Mouse (Mus musculus) lung, embryonic 16.5 days (tissue): ENCODE measurements around the gene Slc2a3. TPM values are rescaled to one million over a fixed set of nuclear protein-coding genes. Genes with fewer than 3 reads are reported as not detected.

Source experiments
- ATAC-seq: fragments of 200-750 bp; cut with Nextera tagmentation; 2 replicates; pipeline ENCODE4 v1.8.0; 2017; ENCODE audit warnings: low read depth, mild to moderate bottlenecking, moderate library complexity
- H3K27ac ChIP-seq: fragments of 300-500 bp; sonication (generic); 2 replicates; pipeline ENCODE4 v1.5.1; 2014; ENCODE audit warnings: mild to moderate bottlenecking, control low read depth, low read length
- H3K27me3 ChIP-seq: fragments of 300-500 bp; sonication (generic); 2 replicates; pipeline ENCODE4 v1.6.1; 2014; ENCODE audit warnings: low read depth, low read length, mixed read lengths; ENCODE audit not compliant: control insufficient read depth, insufficient read depth
- H3K36me3 ChIP-seq: fragments of 300-500 bp; sonication (generic); 2 replicates; pipeline ENCODE4 v1.6.1; 2014; ENCODE audit warnings: low read length; ENCODE audit not compliant: control insufficient read depth, insufficient read depth
- H3K4me1 ChIP-seq: fragments of 300-500 bp; sonication (generic); replicated peaks from 2 replicates; pipeline ENCODE4 v1.6.1; 2014; ENCODE audit warnings: low read length, mixed read lengths; ENCODE audit not compliant: control insufficient read depth, insufficient read depth
- H3K4me2 ChIP-seq: fragments of 300-500 bp; sonication (generic); 2 replicates; pipeline ENCODE4 v1.6.1; 2014; ENCODE audit warnings: low read depth, low read length, control low read depth
- H3K4me3 ChIP-seq: fragments of 300-500 bp; sonication (generic); 2 replicates; pipeline ENCODE4 v1.5.1; 2014; ENCODE audit warnings: mild to moderate bottlenecking, low read length, control low read depth
- H3K9ac ChIP-seq: fragments of 300-500 bp; sonication (generic); 2 replicates; pipeline ENCODE4 v1.6.1; 2014; ENCODE audit warnings: low read length, control low read depth
- H3K9me3 ChIP-seq: fragments of 300-500 bp; sonication (generic); 2 replicates; pipeline ENCODE4 v1.6.1; 2016; ENCODE audit warnings: low read length; ENCODE audit not compliant: control insufficient read depth
- WGBS: fragments of 180-500 bp; shearing (Covaris S2); extraction: QIAGEN DNeasy Blood & Tissue Kit; methylation state at CpG from one replicate; pipeline ENCODE4 v1.1.7; 2014; 5-methylcytosine and 5-hydroxymethylcytosine counted together
- polyA plus RNA-seq: library from polyadenylated mRNA; unstranded; fragments of >200 nt; fragmentation: Nextera tagmentation; extraction: Ambion mirVana; gene quantifications from 2 replicates; pipeline ENCODE4 v1.2.1, GENCODE M21; 2015

The Slc2a3 gene
- 6.9 and 7.5 TPM in 2 replicates for polyA plus RNA-seq

DNA sequence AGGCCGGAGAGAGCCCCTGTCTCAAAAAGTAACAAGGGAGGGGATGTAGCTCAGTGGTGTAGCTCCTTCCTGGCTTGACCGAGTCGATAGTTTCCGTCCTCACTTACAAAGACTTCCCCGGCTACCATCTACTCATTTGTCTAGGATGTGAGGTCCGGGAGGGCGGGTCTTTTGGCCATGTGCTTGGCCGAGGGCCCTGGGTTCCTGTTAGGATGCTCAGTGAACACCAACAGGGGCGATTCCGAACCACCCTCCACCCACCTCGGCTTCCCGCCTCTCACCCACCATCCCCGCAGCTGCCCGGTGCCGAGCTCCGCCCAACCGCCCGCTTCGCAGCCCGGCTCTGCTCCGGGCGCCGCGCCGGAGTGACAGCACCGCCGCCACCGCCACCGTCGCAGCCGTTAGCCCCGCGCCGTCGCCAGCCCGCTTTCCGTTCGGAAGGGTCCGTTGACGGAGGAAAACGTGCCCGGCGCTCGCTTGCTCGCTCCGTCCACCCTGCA is at the start of gene Slc2a3:
Gene Slc2a3, minus strand, starts transcription at position 340 of the 500 bp plus-strand sequence.
- H3K27ac ChIP-seq: peak within 1 kb of the TSS; percentile 59
- ATAC-seq: peak; percentile 73
- H3K4me2 ChIP-seq: peak within 1 kb of the TSS; percentile 98
- peak within 1 kb of the TSS; percentile 79 for H3K9ac ChIP-seq
- no peaks in the 10 kb centered on the region; the same call in 1 of the 2 replicates for H3K27me3 ChIP-seq
- H3K4me3 ChIP-seq: peak within 1 kb of the TSS; percentile 61
- H3K9me3 ChIP-seq: no peaks in the 10 kb centered on the region
- H3K4me1 ChIP-seq: peaks cover 10% of the 10 kb centered on the region; the same call in 1 of the 2 replicates
- WGBS: under 1% methylated on average over 33 of the region's 46 CpGs
- no peaks in the 10 kb centered on the region for H3K36me3 ChIP-seq

DNA sequence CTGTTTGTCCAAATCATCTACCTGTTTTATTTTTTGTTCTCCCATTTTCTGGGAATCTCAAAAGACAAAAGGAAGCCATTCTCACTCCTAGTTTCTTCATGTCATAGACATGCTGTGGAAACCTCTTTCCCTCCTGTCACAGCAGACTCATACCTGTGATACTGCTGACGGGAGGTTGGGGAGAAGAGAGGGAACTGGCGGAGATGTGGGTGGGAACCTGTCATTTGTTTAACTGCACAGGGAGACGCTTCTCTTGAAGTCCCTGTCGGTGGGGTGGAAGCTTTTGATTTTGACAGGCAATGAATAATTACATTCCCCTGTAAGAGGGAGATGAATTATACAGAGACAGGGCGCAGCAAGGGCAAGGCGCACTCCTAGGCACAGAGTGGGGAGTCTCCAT is 42.3 kb upstream of the Slc2a3 start:
- Histone ChIP-seq H3K9me3 (no peaks in the 10 kb centered on the region), H3K4me1 (no peaks in the 10 kb centered on the region), H3K4me3 (no peak overlapping the region), H3K36me3 (peaks cover 36% of the 10 kb centered on the region; the same call in 1 of the 2 replicates), H3K4me2 (no peak overlapping the region), H3K27me3 (no peaks in the 10 kb centered on the region), H3K27ac (no peak overlapping the region), H3K9ac (no peak overlapping the region)
- ATAC-seq: no peak
- 61% methylated on average over 6 of the region's 6 CpGs for whole genome bisulfite sequencing

DNA sequence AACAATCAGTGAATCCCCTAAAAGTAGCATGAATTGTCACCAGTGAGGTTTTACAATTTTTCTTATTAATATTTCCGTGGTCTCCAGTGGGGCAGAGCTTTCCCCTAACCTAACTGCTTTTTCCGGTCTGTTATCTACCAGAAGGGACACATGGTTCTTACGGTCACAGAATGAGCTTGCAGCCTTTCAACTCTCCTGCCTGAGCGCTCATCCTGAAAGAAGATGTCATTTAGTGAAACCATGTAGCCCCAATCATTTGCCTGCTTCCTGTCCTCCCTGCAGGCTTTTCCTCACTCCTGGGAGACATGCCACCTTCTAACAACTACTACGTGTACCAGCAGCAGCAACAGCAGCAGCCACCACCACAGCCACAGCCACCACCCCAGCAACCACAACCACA is 36.1 kb upstream of the Slc2a3 start:
- peaks cover 3% of the 10 kb centered on the region; the same call in 1 of the 2 replicates for H3K9me3 ChIP-seq
- WGBS: 87% methylated on average over 5 of the region's 5 CpGs
- H3K4me2 ChIP-seq: no peak overlapping the region
- no peaks in the 10 kb centered on the region for H3K4me1 ChIP-seq
- no peak overlapping the region for H3K9ac ChIP-seq
- H3K36me3 ChIP-seq: peaks cover 66% of the 10 kb centered on the region
- no peak overlapping the region for H3K4me3 ChIP-seq
- no peaks in the 10 kb centered on the region for H3K27me3 ChIP-seq
- H3K27ac ChIP-seq: no peak overlapping the region
- ATAC-seq: no peak

DNA sequence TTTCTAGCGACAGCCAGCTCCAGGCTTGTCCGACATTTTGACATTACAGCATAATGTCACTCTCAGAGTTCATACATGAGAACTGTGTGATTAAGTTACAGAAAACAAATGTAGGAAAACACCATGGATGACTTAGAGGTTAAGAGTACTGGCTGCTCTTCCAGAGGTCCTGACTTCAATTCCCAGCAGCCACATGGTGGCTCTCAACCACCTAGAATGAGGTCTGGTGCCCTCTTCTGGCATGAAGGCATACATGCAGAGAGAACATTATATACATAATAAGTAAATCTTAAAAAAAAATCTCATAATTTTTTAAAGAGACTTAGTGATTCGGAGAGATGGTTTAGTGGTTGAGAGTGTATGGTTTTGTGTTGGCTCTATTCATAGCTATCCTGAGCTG is 35.5 kb upstream of the Slc2a3 start:
- 95% methylated on average over 3 of the region's 3 CpGs for WGBS
- Histone ChIP-seq H3K4me3 (no peak overlapping the region), H3K27ac (no peak overlapping the region), H3K9me3 (peaks cover 3% of the 10 kb centered on the region; the same call in 1 of the 2 replicates), H3K36me3 (peaks cover 66% of the 10 kb centered on the region), H3K4me1 (no peaks in the 10 kb centered on the region), H3K9ac (no peak overlapping the region), H3K27me3 (no peaks in the 10 kb centered on the region), H3K4me2 (no peak overlapping the region)
- no peak for ATAC-seq

DNA sequence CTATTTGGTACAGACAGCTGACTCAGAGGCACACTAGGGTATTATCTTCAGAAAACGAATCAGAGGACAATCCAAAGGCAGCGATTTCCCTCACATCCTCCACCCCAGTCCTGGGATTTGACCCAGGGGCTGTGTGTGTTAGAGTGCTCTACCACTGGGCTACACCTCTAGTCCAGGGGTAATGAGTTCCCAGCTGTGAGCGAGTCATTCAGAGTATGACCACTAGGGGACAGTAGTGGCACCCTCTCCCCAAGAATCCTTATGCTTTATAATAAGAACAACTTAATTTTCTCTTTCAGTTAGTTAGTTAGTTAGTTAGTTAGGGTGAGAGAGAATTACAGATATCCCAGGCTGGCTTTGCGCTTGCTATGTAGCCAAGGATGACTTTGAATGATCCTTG is 32.9 kb upstream of the Slc2a3 start:
- H3K4me2 ChIP-seq: no peak overlapping the region
- H3K27ac ChIP-seq: no peak overlapping the region
- no peaks in the 10 kb centered on the region for H3K27me3 ChIP-seq
- ATAC-seq: no peak
- no peaks in the 10 kb centered on the region for H3K4me1 ChIP-seq
- H3K36me3 ChIP-seq: peaks cover 49% of the 10 kb centered on the region
- H3K9me3 ChIP-seq: peaks cover 3% of the 10 kb centered on the region; the same call in 1 of the 2 replicates
- WGBS: 64% methylated on average over 4 of the region's 4 CpGs
- H3K9ac ChIP-seq: no peak overlapping the region
- H3K4me3 ChIP-seq: no peak overlapping the region

DNA sequence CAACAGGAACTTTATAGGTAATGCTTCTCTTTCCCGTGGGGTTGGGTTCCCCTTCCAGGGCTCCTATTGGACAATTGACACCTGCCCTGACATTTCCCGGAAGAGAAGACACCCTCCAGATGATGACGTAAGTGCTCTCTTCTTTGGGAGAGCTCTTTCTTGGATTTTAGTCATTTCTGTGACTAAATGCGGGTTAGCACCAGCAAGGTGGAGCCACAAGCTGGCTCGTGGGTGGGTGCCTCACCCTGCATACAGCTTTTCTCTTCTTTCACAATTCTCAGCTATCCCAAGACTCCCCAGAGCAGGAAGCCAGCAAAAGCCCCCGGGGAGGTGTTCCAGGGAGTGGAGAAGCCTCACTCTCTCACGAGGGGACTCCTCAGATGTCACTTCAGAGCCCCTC is 31.4 kb upstream of the Slc2a3 start:
- peaks cover 3% of the 10 kb centered on the region; the same call in 1 of the 2 replicates for H3K9me3 ChIP-seq
- no peak overlapping the region for H3K4me3 ChIP-seq
- ATAC-seq: no peak
- H3K4me2 ChIP-seq: no peak overlapping the region
- 77% methylated on average over 7 of the region's 7 CpGs for WGBS
- no peak overlapping the region for H3K9ac ChIP-seq
- H3K36me3 ChIP-seq: peaks cover 44% of the 10 kb centered on the region
- H3K4me1 ChIP-seq: no peaks in the 10 kb centered on the region
- no peak overlapping the region for H3K27ac ChIP-seq
- no peaks in the 10 kb centered on the region for H3K27me3 ChIP-seq

DNA sequence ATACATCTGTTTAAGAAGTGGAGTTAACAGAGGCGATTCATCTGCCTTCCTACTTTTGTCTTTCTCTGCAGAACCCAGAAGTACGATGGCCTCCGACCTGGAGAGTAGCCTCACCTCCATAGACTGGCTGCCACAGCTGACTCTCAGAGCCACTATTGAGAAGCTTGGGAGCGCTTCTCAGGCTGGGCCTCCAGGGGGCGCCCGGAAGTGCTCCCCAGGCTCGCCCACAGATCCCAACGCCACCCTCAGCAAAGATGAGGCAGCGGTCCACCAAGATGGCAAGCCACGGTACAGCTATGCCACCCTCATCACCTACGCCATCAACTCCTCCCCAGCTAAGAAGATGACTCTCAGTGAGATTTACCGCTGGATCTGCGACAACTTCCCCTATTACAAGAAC is 26.6 kb upstream of the Slc2a3 start:
- Histone ChIP-seq H3K4me1 (peaks cover 32% of the 10 kb centered on the region), H3K4me3 (no peak overlapping the region), H3K4me2 (no peak overlapping the region), H3K9ac (no peak overlapping the region), H3K9me3 (no peaks in the 10 kb centered on the region), H3K27me3 (no peaks in the 10 kb centered on the region), H3K36me3 (peaks cover 13% of the 10 kb centered on the region), H3K27ac (no peak overlapping the region)
- ATAC-seq: no peak
- 51% methylated on average over 13 of the region's 13 CpGs for WGBS

DNA sequence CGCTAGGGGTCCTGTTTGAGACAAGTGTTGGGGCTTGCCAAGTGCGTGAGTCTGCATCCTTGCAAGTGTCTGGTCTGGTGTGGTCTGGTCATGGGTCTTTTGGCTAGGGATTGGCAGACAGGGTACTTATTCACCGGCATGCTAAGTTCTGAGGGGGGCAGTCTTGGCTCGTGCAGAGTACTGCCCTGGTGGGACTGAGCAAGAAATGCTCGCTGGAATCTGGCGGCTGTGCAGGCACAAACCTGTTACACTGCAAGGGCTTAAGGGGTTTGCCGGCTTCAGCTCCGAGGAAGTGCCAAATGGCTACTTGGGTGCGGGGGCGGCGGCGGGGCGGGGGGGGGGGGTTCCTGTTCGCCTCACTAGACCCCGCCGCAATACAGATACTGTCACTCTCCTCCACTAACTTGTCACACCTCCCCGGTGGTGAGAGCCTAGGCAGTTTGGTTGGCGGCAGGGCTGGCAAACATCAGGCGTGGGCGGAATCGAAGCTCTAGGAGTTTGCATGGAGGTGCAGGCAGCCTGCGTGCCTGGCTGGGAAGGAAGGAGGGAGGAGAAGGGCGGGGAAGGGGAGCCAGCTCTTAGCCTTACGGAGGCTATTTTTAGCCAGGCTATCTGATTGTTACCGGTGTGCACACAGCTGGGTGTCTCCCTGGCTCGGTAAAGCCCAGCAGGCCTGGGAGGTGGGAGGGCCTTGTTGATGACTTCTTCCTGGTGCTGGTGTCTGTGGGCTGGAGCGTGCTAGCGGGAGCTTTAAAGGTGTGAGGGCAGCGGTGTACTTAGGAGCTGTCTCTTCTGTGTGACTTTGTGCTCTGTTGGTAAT is 24.7 kb upstream of the Slc2a3 start:
- peak overlapping the region; percentile 61 for H3K9ac ChIP-seq
- H3K4me1 ChIP-seq: peaks cover 36% of the 10 kb centered on the region
- ATAC-seq: peak; percentile 89
- no peaks in the 10 kb centered on the region for H3K9me3 ChIP-seq
- H3K4me3 ChIP-seq: peak overlapping the region; percentile 48
- peak overlapping the region; percentile 79 for H3K4me2 ChIP-seq
- peaks cover 12% of the 10 kb centered on the region for H3K36me3 ChIP-seq
- peak overlapping the region; percentile 78 for H3K27ac ChIP-seq
- under 1% methylated on average over 28 of the region's 29 CpGs for WGBS
- no peaks in the 10 kb centered on the region for H3K27me3 ChIP-seq

DNA sequence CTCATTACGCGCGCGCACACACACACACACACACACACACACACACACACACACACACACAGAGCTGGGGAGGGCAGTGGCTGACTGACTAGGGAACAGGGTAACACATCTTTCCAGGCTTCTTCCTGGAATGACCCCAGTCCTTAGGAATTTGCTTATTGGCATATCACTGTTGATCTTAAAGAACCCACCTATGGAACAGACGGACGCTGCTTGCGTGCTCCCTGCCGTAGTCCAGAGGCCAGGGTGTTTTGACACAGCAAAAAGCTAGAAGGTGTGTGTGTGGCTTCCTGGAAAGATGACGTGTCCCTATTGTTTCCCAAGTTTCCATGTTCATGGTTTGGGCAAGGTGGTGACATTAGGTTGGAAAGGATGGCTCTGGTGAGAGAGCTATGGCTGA is 23.7 kb upstream of the Slc2a3 start:
- 80% methylated on average over 9 of the region's 9 CpGs for WGBS
- no peak overlapping the region for H3K4me2 ChIP-seq
- H3K27me3 ChIP-seq: no peaks in the 10 kb centered on the region
- H3K9ac ChIP-seq: no peak overlapping the region
- H3K4me3 ChIP-seq: no peak overlapping the region
- H3K9me3 ChIP-seq: no peaks in the 10 kb centered on the region
- H3K36me3 ChIP-seq: peaks cover 10% of the 10 kb centered on the region
- no peak overlapping the region for H3K27ac ChIP-seq
- no peak for ATAC-seq
- H3K4me1 ChIP-seq: peaks cover 43% of the 10 kb centered on the region
